Mouse (Mus musculus): ENCODE data around the gene Spast.
"Not testable (repeated sequence)": the region's sequence is repeated elsewhere in the genome, so short reads cannot be mapped to it uniquely, and the experiment has no call there.

Gene Spast

GRCm38 (mm10) chr17:74338937-74339804 is at the start of gene Spast:
Gene Spast (plus strand): TSS chr17:74338987.
- DNase-seq (ENCODE audit: low read depth, low spot score), result peak; percentile 87

- no peak for DNase-seq (ENCODE audit: low read depth, low spot score)
These were observed 48.6 kb upstream of the Spast start for GRCm38 (mm10) chr17:74290198-74290597.

GRCm38 (mm10) chr17:74290869-74291268 is 47.9 kb upstream of the Spast start:
- DNase-seq (ENCODE audit: low read depth, low spot score), result no peak

GRCm38 (mm10) chr17:74291640-74292361 is 47.0 kb upstream of the Spast start:
- DNase-seq (ENCODE audit: low read depth, low spot score), result no peak

- DNase-seq (ENCODE audit: low read depth, low spot score), result peak; percentile 71
These were observed 44.9 kb upstream of the Spast start for GRCm38 (mm10) chr17:74293687-74294425.

GRCm38 (mm10) chr17:74294426-74295025 is 44.3 kb upstream of the Spast start:
- DNase-seq (ENCODE audit: low read depth, low spot score), result peak; percentile 88

GRCm38 (mm10) chr17:74295026-74295970 is 43.5 kb upstream of the Spast start, which contains the start of gene Memo1:
Gene Memo1 (minus strand): TSS chr17:74295521.
- DNase-seq (ENCODE audit: low read depth, low spot score), result peak; percentile 91

- peak; percentile 80 for DNase-seq (ENCODE audit: low read depth, low spot score)
These were observed 42.5 kb upstream of the Spast start for GRCm38 (mm10) chr17:74296076-74296823.

GRCm38 (mm10) chr17:74296991-74297390 is 41.8 kb upstream of the Spast start:
- DNase-seq (ENCODE audit: low read depth, low spot score), result not testable (repeated sequence)

GRCm38 (mm10) chr17:74300089-74300488 is 38.7 kb upstream of the Spast start:
- DNase-seq (ENCODE audit: low read depth, low spot score), result no peak

GRCm38 (mm10) chr17:74304060-74304459 is 34.7 kb upstream of the Spast start:
- DNase-seq (ENCODE audit: low read depth, low spot score), result no peak

GRCm38 (mm10) chr17:74305616-74306015 is 33.2 kb upstream of the Spast start:
- DNase-seq (ENCODE audit: low read depth, low spot score), result no peak

GRCm38 (mm10) chr17:74306021-74306420 is 32.8 kb upstream of the Spast start:
- DNase-seq (ENCODE audit: low read depth, low spot score), result no peak

GRCm38 (mm10) chr17:74315445-74316308 is 23.1 kb upstream of the Spast start:
- no peak for DNase-seq (ENCODE audit: low read depth, low spot score)

- peak; percentile 95 for DNase-seq (ENCODE audit: low read depth, low spot score)
These were observed 22.4 kb upstream of the Spast start for GRCm38 (mm10) chr17:74316309-74316863.

GRCm38 (mm10) chr17:74318721-74319120 is 20.1 kb upstream of the Spast start:
- DNase-seq (ENCODE audit: low read depth, low spot score), result no peak

- no peak for DNase-seq (ENCODE audit: low read depth, low spot score)
These were observed 16.3 kb upstream of the Spast start for GRCm38 (mm10) chr17:74322400-74323054.

- DNase-seq (ENCODE audit: low read depth, low spot score), result no peak
These were observed 14.9 kb upstream of the Spast start, which contains the start of gene Dpy30 for GRCm38 (mm10) chr17:74323844-74324243. Gene Dpy30 (minus strand): TSS chr17:74323944.
